Mouse (Mus musculus): ENCODE measurements around the gene Gm49387.

The Gm49387 gene

DNA sequence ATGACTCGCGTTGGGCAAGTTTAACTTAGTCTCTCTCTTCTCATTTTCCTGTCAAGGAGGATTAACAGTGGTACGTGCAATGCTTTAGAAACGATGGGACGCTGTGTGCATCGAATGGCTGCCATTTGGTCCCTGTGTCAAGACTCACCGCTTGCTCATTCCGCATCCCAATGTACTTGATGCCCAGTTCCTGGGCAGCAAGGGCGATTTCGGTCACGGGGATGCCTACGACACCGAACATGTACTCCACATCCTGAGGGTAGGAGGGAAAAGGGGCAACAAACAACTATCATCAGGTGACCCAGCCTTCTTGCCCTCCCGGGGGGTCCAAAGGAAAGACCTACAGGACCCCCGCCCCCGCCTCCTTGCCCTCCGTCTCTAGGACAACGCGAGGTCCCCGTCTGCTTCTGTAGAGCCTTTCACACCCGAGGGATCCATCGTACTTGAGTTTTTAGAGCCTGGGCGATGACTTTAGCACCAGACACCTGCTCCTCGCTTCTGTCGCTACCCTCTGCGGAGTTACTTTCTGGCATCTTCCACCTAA lies at the start of gene Gm49387:
TSS of gene Gm49387 (minus strand) at position 533 of the 544 bp plus-strand sequence.
- peak; percentile 15; the same call in 1 of the 2 replicates for ATAC-seq (ENCODE audit: low TSS enrichment)

DNA sequence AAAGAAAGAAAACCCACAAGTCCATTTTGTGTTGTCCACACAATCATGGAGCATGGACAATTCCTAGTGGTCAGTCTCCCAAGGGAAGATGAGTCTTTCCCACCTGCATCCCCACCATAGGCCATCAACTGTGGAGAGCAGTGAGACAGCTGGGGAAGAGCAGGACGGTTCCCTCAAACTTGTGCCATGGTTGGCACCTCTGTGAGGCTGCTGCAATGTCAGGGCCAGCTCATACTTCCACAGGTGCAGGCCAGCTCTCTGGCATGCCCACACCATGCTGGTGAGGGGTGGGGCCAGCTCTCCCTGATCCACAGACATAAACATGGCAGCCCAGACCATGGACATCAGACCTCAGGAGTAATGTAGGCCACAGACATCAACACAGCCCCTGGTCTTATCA lies 45.6 kb upstream of the Gm49387 start:
- ATAC-seq (ENCODE audit: low TSS enrichment) = no peak

DNA sequence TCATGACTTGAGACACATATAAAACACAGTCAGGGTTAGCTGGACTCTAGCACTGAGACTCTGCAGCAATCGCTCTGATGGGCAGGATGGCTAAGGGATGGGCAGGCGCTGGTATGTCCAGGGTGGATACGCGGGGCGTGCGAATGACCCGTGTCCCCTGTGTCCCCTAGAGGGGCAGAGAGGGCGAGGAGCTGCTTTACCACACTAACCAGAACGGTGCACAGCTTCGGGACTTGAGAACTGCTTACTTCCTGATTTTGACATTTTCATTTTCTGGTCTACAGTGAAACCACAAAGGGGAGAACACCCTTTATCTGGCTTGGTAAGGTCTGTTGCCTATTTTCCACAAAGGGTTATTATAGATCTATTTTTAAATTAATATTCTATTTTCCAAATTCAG lies 45.0 kb upstream of the Gm49387 start:
- no peak for ATAC-seq (ENCODE audit: low TSS enrichment)

DNA sequence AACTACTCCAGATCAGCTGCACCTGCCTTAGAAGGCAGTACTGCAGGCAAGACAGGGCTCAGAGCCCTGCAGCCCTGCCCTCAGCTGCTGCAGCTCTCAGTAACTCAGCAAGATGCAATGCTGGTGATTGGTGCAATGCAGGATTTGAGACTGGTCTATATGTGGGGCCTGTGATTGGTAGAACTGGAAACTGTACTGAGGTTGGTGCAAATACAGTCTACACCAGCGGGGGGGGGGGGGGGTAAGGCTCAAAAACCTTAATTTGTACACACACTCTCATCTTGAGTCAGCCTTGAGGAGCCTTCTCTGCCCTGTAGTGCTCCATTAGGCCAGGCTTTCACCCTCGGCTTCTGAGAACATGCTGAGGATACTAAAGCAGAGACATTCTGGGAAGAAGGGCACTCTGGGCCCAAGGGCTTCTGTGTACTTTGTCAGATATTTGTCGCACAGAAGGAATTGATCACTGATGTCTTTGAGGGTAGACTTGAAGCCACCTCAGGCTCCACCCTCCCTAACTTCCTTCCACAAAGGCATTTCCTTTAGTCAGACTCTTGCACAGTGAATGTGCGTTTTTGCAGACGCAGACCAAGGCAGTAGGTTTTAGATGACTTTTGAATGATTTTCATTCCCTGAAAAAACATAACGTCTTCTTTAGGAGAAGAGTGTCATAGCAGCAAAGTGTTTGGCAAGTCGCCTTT lies 43.8 kb upstream of the Gm49387 start:
- ATAC-seq (ENCODE audit: low TSS enrichment) = no peak

DNA sequence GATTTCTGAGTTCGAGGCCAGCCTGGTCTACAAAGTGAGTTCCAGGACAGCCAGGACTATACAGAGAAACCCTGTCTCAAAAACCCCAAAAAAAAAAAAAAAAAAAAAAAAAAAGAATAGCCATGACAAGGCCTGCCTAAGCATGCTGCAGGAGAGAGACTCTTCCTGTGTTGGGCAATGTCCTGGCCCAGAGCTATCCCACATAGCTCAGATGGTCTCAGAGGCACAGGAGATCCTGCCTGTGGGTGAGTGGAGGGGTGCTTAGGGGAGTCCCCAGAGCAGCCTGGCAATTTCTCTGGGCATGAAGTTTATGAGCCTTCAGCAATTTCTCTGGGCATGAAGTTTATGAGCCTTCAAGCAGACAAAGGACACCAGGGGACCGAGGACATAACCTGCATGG lies 42.9 kb upstream of the Gm49387 start:
- no peak for ATAC-seq (ENCODE audit: low TSS enrichment)

DNA sequence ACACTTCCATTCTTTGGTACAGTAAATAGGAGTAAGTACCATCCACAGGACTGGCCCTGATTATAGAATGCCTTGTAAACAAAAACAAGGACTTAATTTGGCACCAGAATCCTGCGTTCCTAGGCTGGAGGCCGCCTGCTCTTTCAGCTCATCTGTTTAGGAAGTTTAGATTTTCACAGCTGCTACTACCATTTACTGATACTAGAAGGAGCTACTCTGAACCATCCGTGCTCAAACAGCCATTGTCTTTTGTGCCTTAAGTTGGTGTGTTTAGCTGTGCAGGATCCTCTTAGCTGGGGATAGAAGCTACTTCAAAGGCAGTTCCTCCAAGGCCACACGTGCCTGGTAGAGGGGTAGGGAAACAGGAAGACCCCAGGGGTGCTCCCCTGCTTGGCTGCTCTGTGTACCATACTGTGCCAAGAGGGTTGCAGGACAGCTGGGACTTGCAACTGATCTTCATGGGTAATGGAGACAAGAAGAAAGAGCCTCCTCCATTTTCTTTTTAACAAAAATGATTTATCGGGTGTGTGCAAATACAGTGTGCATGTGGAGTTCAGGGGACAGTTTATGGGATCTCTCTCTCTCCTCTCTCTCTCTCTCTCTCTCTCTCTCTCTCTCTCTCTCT lies 41.4 kb upstream of the Gm49387 start:
- no peak for ATAC-seq (ENCODE audit: low TSS enrichment)

DNA sequence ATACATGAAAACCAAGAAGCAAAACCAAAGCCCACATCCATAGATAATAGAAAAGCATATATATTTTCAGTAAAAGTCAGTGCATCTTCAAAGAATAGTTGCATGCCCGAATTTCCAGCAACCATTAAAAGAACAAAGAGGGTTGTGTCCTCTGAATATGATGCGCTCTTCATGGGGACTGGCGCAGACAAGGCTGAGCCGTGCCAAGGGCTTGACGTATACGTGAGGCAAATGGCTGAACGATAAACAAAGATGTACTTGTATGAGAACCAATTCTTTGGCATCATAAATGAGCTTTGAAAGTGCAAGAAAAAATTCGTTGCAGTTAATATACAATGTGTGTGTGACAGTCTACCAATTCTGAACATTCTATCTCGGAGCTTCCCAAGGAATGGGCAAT lies 40.6 kb upstream of the Gm49387 start:
- no peak for ATAC-seq (ENCODE audit: low TSS enrichment)

DNA sequence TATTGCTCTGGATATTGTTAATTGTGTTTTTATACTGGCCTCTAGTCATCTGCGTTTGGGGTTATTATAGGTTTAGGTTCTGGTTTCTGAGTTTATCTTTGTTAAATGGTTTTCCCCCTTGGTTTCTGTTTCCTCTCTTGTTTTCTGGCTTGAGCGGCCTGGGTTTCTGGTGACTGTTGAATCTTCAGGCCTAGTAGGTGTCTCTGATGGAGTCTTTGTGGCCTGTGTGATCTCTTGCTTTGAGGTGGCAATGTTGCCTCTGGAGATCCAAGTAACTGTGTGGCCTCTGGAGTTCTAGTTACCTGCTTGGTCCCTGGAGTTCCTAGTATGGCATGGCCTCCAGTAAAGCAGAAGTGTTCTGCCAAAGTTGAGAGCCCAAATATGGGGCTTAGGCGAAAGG lies 40.0 kb upstream of the Gm49387 start:
- no peak for ATAC-seq (ENCODE audit: low TSS enrichment)

DNA sequence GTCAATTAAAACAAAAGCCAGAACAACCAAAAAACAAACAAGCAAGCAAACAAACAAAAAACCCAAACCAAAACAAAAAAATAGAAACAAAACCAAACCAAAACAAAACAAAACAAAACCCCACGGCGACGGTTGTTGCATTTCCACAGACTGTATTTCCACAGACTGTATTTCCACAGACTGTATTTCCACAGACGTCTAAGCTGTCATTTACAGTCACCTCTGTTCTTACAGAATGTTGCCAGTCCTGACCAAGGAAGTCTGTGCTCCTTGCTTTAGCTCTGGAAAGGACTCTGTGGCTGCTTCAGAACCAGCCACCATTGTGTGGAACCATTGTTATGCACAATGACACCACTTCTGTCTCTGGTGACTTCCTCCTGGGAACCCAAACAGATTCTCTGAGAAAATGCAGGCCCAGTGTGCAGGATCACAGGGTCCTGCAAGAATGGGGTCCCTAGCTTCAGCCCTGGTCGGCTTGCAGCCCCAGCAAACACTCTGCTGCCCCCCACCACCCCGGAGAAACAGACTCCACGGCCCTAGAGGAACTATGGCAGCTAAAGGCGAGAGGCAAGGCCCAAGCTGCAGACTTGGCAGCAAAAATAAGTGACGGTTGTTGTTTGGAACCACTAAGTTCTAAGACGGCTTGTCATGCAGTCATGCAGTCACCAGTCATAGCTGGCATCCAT lies 31.1 kb upstream of the Gm49387 start:
- no peak for ATAC-seq (ENCODE audit: low TSS enrichment)

DNA sequence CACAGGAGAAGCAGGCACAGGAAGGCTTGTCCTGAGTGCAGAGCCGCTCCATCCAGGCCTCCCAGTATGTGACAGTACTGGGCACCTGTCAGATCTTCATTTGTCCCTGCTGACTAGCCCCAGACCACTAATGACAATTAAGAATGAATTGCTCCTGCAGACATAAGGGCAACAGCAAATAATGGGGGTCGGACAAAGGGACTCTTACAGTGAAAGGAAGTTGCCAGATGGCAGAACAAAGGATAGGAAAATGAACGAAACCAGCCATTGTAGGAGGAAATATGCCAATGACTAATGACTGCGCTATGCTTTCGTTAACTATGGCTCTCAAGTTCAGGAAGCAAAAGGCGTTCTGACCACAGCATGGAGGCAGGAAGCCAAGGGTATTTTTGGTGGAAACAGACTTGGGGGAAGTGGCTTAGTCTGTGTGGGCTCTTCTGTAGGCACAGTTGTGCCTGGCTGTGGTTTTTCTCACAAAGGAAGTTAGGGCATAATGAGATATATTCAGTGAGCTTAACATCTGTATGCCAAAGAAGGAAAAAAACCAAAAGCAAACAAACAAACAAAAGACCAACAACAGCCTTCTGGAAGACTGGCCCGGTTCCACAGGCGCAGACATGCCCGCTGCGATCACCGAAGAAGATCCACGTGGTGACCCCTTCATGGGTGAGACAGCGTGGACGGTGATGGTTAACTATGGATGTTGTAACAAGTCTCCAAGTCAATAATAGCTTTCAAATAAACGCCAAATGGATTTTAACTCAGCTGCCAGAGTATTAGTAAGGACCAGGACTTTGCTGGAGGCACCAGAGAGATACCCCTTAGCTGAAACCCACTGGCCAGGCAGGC lies 29.2 kb upstream of the Gm49387 start:
- ATAC-seq (ENCODE audit: low TSS enrichment) = peak; percentile 17; the same call in 1 of the 2 replicates

DNA sequence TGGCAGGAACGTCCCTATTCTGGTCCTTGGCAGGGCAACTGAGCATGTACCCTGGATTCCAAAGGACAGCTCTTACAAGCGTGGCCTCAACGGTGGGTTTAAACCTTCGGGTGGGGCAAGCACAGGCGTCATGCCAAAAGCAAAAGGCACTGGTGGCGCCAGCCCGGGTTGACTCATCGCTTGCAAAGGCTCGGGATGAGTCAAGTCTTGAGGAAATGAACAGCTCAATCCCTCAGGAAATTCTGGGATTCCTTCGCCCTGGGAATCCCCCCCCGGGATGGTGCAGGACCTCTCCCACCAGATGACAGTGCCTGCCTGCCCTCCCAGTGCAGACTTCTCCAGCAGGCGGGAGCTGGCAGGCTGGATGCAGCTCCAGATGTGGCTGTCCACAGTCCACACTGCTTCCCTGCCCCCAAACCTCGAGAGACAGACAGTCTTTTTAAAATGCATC lies 28.5 kb upstream of the Gm49387 start:
- ATAC-seq (ENCODE audit: low TSS enrichment) = peak; percentile 44

DNA sequence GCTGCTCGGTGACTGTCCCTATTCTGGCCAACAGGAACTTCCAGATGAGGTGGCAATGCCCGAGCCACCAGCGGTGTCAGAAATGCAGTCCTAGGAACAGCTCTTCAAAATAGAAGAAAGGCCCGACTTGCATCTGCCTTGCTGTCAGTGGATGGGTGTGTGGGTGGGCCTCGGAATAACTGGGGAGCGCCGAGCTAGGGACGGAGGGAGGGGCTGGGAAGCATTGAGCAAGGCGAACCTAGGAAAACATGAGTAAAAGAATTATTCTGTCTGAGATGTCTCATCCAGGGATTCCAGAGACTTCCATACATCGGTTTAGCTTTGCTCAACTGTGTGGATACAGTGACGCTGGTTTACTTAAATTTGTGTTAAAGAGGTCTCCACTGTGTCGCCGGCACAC lies 27.6 kb upstream of the Gm49387 start:
- ATAC-seq (ENCODE audit: low TSS enrichment) = peak; percentile 57

DNA sequence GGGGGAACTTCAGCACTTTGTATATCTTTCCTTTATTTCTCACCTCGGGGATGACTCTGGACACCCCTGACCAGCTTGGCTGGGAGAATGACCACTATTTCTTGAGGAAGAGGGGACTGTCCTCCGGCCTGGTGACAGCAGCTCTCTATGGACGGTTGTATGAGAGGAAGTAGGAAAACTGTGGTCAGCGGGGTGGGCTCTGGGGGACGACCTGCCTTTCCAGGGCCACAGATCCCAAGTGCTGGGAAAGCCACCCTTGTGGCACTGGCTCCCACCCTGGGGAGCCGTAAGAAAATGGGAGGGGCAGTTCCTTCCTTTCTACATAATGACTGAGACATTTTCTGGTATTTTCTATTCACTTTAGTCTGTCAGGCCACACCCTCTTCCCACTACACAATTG lies 27.1 kb upstream of the Gm49387 start:
- no peak for ATAC-seq (ENCODE audit: low TSS enrichment)

DNA sequence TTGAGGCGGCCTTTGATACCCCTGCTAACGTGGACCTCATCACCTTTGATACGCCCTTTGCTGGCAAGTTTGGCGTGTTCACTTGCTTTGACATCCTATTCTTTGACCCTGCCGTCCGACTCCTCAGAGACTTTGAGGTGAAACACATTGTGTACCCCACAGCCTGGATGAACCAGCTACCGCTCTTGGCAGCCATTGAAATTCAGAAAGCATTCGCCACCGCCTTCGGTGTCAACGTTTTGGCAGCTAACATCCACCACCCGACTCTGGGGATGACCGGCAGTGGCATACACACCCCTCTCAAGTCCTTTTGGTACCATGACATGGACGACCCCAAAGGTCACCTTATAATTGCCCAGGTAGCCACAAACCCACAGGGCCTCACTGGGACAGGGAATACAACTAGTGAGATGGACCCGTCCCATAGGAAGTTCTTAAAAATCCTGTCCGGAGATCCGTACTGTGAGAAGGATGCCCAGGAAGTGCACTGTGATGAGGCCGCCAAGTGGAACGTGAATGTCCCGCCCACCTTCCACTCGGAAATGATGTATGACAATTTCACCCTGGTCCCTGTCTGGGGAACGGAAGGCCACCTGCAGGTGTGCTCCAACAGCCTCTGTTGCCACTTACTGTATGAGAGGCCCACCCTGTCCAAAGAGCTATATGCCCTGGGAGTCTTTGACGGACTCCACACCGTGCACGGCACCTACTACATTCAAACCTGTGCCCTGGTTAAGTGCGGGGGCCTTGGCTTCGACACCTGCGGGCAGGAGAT lies 26.4 kb upstream of the Gm49387 start:
- ATAC-seq (ENCODE audit: low TSS enrichment) = no peak

DNA sequence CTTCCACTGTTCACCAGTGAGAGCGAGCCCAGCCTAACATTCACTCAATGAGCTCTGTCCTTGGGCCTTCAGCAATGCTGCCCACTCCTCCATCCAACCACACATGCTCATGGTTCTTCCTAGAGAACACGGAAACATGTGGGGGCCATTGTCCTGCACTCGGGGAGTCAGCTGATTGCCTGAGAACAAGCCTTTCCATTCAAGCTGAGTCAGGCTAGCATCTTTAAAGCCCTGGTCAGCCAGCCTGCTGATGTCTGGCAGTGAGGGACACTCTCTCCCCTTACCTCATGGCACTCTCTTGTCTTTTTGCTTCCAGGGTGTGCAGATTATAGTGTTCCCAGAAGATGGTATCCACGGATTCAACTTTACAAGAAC lies 24.9 kb upstream of the Gm49387 start:
- ATAC-seq (ENCODE audit: low TSS enrichment) = no peak

DNA sequence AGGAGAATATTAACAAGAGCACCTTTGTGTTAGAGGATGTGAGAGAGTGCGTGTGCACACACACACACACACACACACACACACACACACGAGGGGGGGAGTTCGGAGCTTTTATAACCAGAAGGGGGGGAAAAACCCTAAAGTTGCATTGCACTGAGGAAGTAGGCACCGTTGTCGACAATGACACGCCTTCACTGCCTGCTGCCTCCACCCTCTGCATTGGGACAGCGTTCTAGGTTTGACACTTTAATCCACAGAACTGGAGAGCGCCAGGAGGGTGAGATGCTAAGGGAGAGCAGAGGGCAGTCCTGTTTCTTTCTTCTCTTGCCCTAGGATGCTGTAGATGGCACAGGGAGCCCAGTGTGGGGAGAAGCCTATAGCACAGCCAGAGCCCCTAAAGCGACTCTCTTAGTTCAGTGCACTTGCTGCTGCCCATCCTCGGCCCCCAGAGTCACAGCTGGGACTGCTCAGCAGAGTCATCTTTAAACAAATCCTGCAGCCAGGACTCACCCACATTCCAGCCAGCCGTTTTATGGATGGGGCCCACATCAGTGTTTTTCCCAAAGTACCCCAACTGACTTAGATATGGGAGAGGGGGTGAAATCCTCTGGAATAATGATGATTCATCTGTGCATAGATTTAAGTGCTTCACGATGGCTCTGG lies 24.4 kb upstream of the Gm49387 start:
- ATAC-seq (ENCODE audit: low TSS enrichment) = no peak

DNA sequence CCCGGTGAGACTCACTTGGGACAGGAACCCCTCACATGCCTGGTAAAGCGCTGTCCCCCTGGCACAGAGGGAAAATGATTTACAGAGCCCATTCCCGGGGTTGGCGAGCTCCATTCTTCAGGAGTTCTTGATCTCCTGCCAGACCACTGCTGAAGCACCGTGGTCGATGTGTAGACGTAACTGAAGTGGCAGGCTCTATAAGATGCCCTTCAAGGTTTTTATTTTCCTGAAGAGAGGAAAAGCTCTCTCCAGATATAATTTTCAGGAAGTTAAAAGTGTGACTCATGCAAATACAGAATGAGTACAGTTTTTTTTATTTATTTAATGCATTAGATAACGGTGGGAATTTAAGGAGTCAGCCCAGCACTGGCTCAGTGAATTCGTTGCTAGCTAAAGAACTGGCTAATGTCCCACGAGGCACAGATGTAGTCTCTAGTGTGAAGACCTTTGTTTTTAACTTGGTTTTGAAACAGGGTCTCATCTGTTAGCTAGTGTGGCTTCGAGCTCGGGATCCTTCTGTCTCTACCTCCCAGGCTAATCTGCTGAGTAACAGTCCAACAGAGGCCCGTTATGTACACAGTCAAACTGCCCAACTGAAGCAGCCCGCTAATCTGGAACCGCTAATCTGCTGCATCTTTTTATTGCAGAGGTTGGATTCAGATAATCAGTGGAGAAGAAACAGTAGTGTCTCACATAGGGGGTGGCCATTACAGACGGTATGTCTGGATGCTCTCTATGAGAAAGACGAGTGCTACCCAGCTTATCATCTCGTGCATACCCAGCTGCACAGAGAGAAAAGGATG lies 23.6 kb upstream of the Gm49387 start:
- no peak for ATAC-seq (ENCODE audit: low TSS enrichment)

DNA sequence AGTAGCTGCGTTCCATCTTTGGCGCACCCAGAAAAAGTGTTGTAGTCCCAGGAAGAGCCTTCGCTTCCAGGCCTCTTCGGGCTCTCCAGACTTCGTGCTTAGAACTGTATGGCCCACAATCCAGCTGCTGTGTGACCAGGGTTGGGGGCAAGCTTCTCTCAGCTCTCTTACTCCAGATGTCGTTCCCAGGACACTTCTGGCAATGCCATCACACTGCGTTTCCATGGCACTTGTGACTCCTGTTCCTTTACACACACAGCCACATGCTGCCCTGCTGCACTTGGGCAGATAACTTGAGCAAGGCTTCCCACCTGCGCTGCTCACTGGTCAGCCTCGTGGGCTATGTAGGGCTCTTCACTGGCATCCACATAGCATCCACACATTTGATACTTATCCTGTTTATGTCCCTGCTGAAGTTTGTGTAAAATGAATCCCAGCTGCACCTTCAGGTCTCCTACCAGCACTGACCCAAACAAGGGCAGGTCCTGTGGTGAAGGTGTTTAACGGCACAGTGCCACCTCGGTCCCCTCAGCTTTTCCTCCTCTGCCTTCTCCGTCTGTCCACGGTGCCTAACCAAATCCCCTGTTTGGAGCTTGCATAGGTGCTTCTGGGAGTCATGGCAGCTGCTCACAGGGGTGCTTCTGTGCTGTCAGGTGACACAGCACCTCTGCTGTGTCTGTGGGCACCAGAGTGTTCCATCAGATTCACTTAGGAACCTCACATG lies 22.9 kb upstream of the Gm49387 start:
- no peak for ATAC-seq (ENCODE audit: low TSS enrichment)
